Mouse (Mus musculus) neural tube, embryonic 15.5 days (tissue): ENCODE measurements around the gene Gak. TPM values are rescaled to one million over a fixed set of nuclear protein-coding genes. Genes with fewer than 3 reads are reported as not detected.

Experiments used
- ATAC-seq: fragments of 200-750 bp; cut with Nextera tagmentation; 2 replicates; pipeline ENCODE4 v1.8.0; 2017; ENCODE audit warnings: mild to moderate bottlenecking, moderate TSS enrichment, moderate library complexity; ENCODE audit not compliant: low FRiP score
- H3K27ac ChIP-seq: fragments of 300-500 bp; sonication (generic); replicated peaks from 2 replicates; pipeline ENCODE4 v1.5.1; 2015; ENCODE audit warnings: mild to moderate bottlenecking, inconsistent platforms
- H3K27me3 ChIP-seq: fragments of 300-500 bp; sonication (generic); replicated peaks from 2 replicates; pipeline ENCODE4 v1.6.1; 2015; ENCODE audit warnings: inconsistent platforms
- H3K36me3 ChIP-seq: fragments of 300-500 bp; sonication (generic); 2 replicates; pipeline ENCODE4 v1.6.1; 2015; ENCODE audit warnings: inconsistent platforms
- H3K4me1 ChIP-seq: fragments of 300-500 bp; sonication (generic); 2 replicates; pipeline ENCODE4 v1.6.1; 2015; ENCODE audit warnings: inconsistent platforms
- H3K4me2 ChIP-seq: fragments of 300-500 bp; sonication (generic); 2 replicates; pipeline ENCODE4 v1.6.1; 2015; ENCODE audit warnings: inconsistent platforms, mild to moderate bottlenecking, moderate library complexity
- H3K4me3 ChIP-seq: fragments of 300-500 bp; sonication (generic); replicated peaks from 2 replicates; pipeline ENCODE4 v1.5.1; 2015; ENCODE audit warnings: mild to moderate bottlenecking, inconsistent platforms
- H3K9ac ChIP-seq: fragments of 300-500 bp; sonication (generic); replicated peaks from 2 replicates; pipeline ENCODE4 v1.6.1; 2015; ENCODE audit warnings: mild to moderate bottlenecking, inconsistent platforms
- H3K9me3 ChIP-seq: fragments of 300-500 bp; sonication (generic); replicated peaks from 2 replicates; pipeline ENCODE4 v1.6.1; 2016; ENCODE audit warnings: inconsistent platforms
- WGBS: fragments of 180-500 bp; shearing (Covaris S2); methylation state at CpG from one replicate; pipeline ENCODE4 v1.1.7; 2015; ENCODE audit warnings: mixed read lengths; 5-methylcytosine and 5-hydroxymethylcytosine counted together
- polyA plus RNA-seq: library from polyadenylated mRNA; unstranded; fragments of >200 nt; fragmentation: Nextera tagmentation; extraction: Ambion mirVana; gene quantifications from 2 replicates; pipeline ENCODE4 v1.2.1, GENCODE M21; 2015

Gak gene
- polyA plus RNA-seq, 1 experiment from 2014 or later = 45.2 TPM

DNA sequence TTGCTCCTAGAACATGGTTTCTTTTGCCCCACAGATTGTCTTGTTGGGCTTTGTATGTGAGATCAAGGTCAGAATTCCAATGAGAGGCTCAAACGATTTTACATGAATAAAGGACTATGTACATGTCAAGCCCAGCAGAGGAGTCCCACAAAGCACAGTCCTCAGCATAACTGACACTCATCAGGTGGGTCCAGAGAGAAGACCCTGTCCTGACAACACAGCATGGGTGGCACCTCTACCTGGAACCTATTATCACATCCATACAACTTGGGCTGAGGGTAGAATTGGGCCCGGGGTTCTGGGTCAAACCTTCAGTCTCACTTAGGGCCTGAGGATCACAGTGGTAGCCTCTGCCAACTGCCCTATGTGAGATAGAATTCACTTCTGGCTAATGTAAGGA is 64.2 kb downstream of the Gak start:
- H3K9ac ChIP-seq = no peak overlapping the region
- H3K27ac ChIP-seq = no peak overlapping the region
- no peaks in the 10 kb centered on the region for H3K27me3 ChIP-seq
- no peaks in the 10 kb centered on the region for H3K4me1 ChIP-seq
- 97% methylated on average over 2 of the region's 2 CpGs for WGBS
- H3K4me2 ChIP-seq = no peak overlapping the region
- no peaks in the 10 kb centered on the region for H3K9me3 ChIP-seq
- peaks cover 36% of the 10 kb centered on the region for H3K36me3 ChIP-seq
- H3K4me3 ChIP-seq = no peak overlapping the region
- no peak for ATAC-seq

DNA sequence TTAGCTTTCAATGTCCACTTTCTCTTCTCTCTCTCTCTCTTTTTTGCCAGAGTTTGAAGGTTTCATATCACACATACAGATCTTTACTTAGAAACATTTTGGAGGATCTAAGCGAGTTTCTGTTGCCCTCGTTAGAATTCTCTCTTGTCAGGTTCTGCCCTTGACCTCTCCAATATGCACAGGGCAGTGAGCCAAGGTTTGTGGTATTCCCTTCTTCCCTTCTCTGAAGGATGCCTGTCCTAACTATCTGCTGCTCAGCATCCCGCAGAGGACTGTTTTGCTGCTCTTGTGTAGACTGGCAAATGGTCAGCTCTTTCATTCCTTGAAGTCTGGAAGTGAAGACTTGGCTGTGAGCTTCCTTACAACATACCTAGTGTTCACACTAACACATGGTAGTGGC is 65.2 kb downstream of the Gak start:
- no peak overlapping the region for H3K9ac ChIP-seq
- no peak overlapping the region for H3K27ac ChIP-seq
- no peak overlapping the region for H3K4me3 ChIP-seq
- H3K36me3 ChIP-seq = peaks cover 26% of the 10 kb centered on the region
- no peaks in the 10 kb centered on the region for H3K27me3 ChIP-seq
- H3K4me2 ChIP-seq = no peak overlapping the region
- H3K9me3 ChIP-seq = no peaks in the 10 kb centered on the region
- H3K4me1 ChIP-seq = no peaks in the 10 kb centered on the region
- no peak for ATAC-seq
- 92% methylated on average over 3 of the region's 3 CpGs for WGBS

DNA sequence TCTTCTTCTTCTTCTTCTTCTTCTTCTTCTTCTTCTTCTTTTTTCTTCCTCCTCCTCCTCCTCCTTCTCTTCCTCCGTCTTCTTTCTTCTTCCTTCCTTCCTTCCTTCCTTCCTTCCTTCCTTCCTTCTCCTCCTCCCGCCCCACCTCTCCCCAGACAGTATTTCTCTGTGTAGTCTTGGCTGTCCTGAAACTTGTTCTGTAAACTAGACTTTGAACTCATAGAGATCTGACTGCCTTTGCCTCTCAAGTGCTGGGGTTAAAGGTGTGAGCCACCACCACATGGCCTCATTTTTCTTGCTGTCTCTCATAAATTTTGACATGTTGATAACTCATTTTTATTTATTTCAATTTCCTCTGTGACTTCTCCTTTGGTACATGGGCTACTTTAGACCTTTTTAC is 67.1 kb downstream of the Gak start:
- H3K4me3 ChIP-seq = no peak overlapping the region
- H3K4me2 ChIP-seq = no peak overlapping the region
- no peak for ATAC-seq
- H3K36me3 ChIP-seq = peaks cover 7% of the 10 kb centered on the region
- H3K4me1 ChIP-seq = no peaks in the 10 kb centered on the region
- WGBS = 90% methylated on average over 2 of the region's 2 CpGs
- H3K9ac ChIP-seq = no peak overlapping the region
- no peaks in the 10 kb centered on the region for H3K9me3 ChIP-seq
- H3K27ac ChIP-seq = no peak overlapping the region
- H3K27me3 ChIP-seq = no peaks in the 10 kb centered on the region

DNA sequence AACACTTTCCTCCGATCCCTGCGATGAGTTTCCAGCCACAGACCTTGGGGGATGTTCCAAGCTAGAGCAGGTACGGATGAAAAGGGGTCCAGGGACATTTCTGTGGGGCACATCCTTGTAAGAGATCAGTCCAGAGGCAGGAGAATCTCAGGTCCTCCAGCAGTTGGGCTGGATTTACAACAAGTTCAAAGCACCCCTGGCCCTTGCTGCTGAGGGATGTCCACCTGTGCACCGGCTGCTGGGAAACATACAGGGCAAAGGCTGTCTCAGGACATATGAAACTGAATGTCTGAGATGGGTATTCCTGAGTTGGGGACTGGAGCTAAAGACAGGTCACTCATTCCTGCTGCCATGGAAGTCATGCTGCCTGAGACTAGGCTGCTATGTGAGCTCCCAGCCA is 72.6 kb downstream of the Gak start:
- H3K9ac ChIP-seq = no peak overlapping the region
- 84% methylated on average over 4 of the region's 4 CpGs for WGBS
- H3K36me3 ChIP-seq = no peaks in the 10 kb centered on the region

DNA sequence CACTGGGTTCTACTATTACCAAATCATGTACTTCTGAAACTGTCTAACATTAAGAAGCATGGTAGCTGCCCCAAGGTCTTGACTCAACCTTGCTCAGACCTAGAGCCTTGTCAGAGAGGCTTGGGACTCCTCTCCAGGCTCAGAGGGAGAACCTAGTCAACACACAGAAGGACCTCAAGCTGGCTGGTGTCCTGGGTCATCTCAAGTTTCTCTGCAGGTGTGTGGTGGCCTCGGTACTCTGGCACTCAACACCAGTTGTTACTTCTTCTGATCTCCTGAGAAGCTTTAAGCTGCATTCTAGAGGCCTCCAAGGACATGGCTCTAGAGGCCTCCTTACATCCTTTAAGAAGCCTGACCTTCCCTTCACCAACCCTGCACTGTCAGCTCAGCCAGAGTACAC is 75.5 kb downstream of the Gak start:
- peaks cover 15% of the 10 kb centered on the region for H3K4me1 ChIP-seq
- WGBS = 79% methylated on average over 1 of the region's 1 CpGs
- ATAC-seq = no peak
- H3K4me3 ChIP-seq = no peak overlapping the region
- H3K9ac ChIP-seq = no peak overlapping the region
- no peaks in the 10 kb centered on the region for H3K36me3 ChIP-seq
- no peaks in the 10 kb centered on the region for H3K9me3 ChIP-seq
- no peak overlapping the region for H3K27ac ChIP-seq
- H3K4me2 ChIP-seq = no peak overlapping the region
- H3K27me3 ChIP-seq = peaks cover 21% of the 10 kb centered on the region

More for the DNA sequence above, 72.6 kb downstream of the Gak start:
- H3K9me3 ChIP-seq = no peaks in the 10 kb centered on the region
- H3K27me3 ChIP-seq = peaks cover 7% of the 10 kb centered on the region; the same call in 1 of the 2 replicates
- H3K4me1 ChIP-seq = no peaks in the 10 kb centered on the region
- no peak overlapping the region for H3K27ac ChIP-seq
- H3K4me2 ChIP-seq = no peak overlapping the region
- H3K4me3 ChIP-seq = no peak overlapping the region
- no peak for ATAC-seq

DNA sequence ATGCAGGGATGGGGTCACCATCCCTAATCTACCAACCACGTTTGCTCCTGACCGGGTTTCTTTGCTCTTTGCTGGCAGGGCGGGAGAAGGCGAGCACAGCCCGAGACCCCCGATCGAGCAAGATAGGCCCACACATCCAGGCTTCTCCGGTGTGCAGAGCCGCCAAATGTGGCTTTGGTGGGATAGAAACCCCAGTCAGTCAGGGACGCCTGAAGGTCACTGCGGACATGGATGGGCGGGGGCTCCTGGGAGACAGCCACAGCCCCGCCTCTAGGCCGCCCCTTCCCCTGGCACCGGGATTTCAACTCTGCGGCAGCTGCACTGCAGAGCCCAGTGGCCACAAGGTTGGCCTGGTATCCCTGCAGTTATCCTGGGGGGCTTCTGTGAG is 79.4 kb downstream of the Gak start:
- Histone ChIP-seq H3K4me1 (peaks cover 34% of the 10 kb centered on the region), H3K9ac (peak overlapping the region; percentile 64), H3K9me3 (no peaks in the 10 kb centered on the region), H3K27ac (peak overlapping the region; percentile 87), H3K4me3 (peak overlapping the region; percentile 55), H3K4me2 (peak overlapping the region; percentile 76), H3K36me3 (peaks cover under 1% of the 10 kb centered on the region; the same call in 1 of the 2 replicates), H3K27me3 (peaks cover 28% of the 10 kb centered on the region)
- WGBS = 1% methylated on average over 16 of the region's 16 CpGs
- peak; percentile 81 for ATAC-seq

DNA sequence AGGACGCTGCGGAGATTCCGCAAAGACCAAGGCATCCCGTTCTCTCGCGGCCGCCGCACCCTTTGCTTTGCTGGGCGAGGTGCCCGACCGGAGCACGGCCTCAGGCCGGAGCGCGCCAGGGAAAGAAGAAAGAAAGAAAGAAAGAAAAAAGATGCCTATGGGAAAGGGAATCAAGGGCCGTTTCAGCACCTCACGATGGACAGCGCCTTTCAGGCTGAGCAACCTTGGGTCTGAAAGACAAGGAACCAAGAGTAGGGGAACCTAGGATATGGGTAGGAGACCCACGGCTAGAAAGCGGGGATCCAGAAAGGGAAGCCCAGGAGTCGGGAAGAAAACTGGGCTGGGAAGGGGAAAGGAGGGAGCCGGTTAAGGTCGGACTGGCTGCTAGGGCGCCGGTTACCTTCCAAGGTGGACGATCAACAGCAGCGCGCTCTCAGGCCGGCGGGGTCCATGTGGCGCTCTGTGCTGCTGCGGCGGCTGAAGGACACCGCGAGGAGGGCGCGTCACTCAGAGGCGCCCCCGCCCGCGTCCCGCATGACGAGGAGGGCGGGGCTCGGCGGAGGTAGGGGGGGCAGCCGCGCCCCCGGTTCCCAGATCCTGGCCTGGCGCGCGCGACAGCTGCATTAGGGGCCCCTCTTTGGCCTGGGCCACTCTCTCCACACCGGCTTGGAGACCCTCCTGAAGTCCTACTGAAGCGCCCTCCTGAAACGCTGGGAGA is 79.9 kb downstream of the Gak start, which contains the start of gene Cplx1:
TSS of gene Cplx1 (minus strand) at position 536 of the 718 bp plus-strand sequence.
- H3K36me3 ChIP-seq = peaks cover 5% of the 10 kb centered on the region; the same call in 1 of the 2 replicates
- no peaks in the 10 kb centered on the region for H3K9me3 ChIP-seq
- ATAC-seq = peak; percentile 96
- peaks cover 25% of the 10 kb centered on the region for H3K27me3 ChIP-seq
- peak within 1 kb of the TSS; percentile 76 for H3K4me2 ChIP-seq
- peaks cover 34% of the 10 kb centered on the region for H3K4me1 ChIP-seq
- H3K27ac ChIP-seq = peak within 1 kb of the TSS; percentile 87
- H3K9ac ChIP-seq = peak within 1 kb of the TSS; percentile 64
- H3K4me3 ChIP-seq = peak within 1 kb of the TSS; percentile 55
- WGBS = under 1% methylated on average over 47 of the region's 56 CpGs

DNA sequence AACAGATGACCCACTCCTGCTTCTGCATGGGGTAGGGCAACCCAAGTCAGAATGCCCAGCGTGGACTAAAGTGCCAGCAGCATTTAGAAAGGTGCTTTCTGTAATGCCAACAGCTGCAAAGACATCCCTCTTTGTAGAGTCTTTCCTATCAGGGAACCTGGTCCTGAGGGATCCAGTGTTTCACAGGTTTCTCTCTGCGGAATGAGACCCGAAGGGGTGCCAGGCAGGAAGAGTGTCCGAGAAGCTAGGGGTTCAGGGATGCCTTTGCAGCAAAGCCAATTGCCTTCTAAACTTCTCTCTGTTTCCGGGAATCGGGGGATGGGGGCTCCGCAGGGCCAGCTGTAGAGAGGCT is 80.4 kb downstream of the Gak start:
- Histone ChIP-seq H3K4me1 (peaks cover 34% of the 10 kb centered on the region), H3K4me2 (peak overlapping the region; percentile 76), H3K36me3 (peaks cover 5% of the 10 kb centered on the region; the same call in 1 of the 2 replicates), H3K27ac (peak overlapping the region; percentile 87), H3K27me3 (peaks cover 21% of the 10 kb centered on the region), H3K4me3 (peak overlapping the region; percentile 55), H3K9ac (peak overlapping the region; percentile 64), H3K9me3 (no peaks in the 10 kb centered on the region)
- 11% methylated on average over 7 of the region's 7 CpGs for WGBS
- peak; percentile 7; the same call in 1 of the 2 replicates for ATAC-seq

DNA sequence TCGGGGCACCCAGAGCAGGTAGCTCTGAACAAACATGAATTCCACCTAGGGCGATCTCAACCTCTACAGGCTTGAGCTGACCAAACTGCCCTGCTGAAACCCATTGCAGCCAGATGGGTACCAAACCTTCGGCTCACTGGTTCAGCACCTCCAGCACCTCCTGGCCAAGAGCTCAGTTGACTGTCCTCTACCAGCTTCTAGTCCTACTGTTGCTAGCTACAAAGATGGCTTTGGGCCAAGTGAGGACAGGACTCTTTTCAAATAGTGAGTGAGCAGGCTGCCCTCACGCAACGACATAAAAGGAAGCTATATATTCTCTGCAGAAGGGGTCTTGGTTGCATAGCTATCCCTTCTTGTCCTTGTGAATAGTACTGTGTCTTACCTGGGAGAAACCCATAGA is 81.9 kb downstream of the Gak start:
- no peaks in the 10 kb centered on the region for H3K9me3 ChIP-seq
- peak overlapping the region; percentile 76 for H3K4me2 ChIP-seq
- 90% methylated on average over 5 of the region's 5 CpGs for WGBS
- H3K9ac ChIP-seq = no peak overlapping the region
- no peak for ATAC-seq
- H3K27me3 ChIP-seq = peaks cover 21% of the 10 kb centered on the region
- H3K4me3 ChIP-seq = no peak overlapping the region
- H3K36me3 ChIP-seq = peaks cover 11% of the 10 kb centered on the region
- peaks cover 34% of the 10 kb centered on the region for H3K4me1 ChIP-seq
- no peak overlapping the region for H3K27ac ChIP-seq

DNA sequence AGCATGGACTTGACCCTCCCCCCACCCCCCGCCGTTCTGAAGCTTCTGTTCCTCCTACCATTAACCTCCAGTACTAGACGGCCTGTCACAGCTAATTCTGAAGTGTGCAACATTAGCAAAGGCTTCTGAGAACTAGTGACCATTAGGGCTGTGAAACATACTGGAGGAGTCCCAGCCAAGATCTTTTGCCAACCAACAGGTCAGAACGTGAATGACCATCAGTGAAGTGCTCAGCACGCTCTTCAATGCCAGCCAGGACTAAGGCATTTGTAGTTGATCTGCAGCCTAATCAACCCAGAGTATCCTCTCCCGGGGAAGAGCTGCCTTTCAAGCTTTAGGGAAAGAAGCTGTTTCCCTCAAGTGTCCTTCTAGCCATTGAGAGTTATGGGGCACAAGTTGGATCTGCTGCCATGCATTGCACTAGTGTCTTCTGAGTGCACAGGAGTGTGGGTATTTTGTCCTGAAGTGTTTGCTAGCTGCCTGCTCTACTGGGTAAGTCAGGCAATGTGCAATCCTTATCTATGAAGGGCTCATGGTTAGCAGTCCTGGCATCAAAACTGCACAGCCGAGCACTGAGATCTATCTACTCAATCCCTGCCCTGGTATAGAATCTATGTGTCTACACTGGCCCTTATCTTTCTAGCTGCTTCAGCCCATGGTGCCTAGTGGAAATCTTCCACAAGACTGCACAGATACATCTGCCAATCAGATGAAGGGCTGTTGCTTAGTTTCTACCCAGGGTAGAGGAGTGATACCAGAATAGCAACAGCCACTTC is 85.9 kb downstream of the Gak start:
- 73% methylated on average over 7 of the region's 7 CpGs for WGBS
- Histone ChIP-seq H3K27ac (no peak overlapping the region), H3K9me3 (no peaks in the 10 kb centered on the region), H3K27me3 (peaks cover 4% of the 10 kb centered on the region; the same call in 1 of the 2 replicates), H3K36me3 (peaks cover 24% of the 10 kb centered on the region), H3K4me3 (no peak overlapping the region), H3K4me2 (no peak overlapping the region), H3K4me1 (peaks cover 16% of the 10 kb centered on the region), H3K9ac (no peak overlapping the region)
- no peak for ATAC-seq

DNA sequence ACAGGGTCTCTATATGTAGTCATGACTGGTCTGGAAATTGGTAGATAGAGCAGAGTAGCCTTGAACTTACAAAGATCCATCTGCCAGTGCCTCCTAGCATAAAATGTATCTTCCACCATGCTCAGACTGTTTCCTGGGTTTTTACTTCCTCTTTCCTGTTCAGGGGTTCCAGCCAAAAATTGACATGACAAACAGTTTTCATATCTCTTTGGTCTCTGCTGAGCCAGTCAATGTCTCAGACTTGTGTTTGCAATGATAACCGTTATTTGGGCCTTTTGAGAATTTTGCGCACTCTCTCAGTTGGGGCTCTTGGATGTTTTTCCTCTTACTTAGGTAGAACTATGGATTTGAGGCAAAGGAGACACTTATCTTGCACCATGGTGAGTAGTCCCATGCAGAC is 95.4 kb downstream of the Gak start:
- peaks cover 5% of the 10 kb centered on the region; the same call in 1 of the 2 replicates for H3K9me3 ChIP-seq
- 97% methylated on average over 2 of the region's 2 CpGs for WGBS

DNA sequence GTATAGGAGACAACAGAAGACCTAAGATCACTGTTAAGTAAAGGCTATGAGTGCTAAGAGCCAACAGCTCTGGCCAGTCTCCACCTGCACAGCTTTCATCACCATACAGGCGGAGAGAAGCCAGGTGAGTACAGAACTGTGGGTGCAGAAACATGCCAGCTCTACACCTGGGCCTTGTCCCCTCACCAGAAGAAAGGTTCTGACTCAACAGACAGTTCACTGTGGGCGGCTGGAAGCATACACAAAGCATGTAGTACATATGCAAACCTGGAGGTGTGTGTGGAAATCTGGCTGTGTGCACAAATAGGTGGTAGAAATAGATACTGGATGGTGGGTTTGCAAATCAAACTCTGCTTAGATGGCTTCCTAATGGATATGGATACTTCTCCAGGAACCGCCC is 107.0 kb downstream of the Gak start:
- Histone ChIP-seq H3K4me2 (no peak overlapping the region), H3K4me1 (no peaks in the 10 kb centered on the region), H3K9ac (no peak overlapping the region), H3K4me3 (no peak overlapping the region), H3K9me3 (no peaks in the 10 kb centered on the region), H3K27ac (no peak overlapping the region), H3K27me3 (no peaks in the 10 kb centered on the region), H3K36me3 (peaks cover 42% of the 10 kb centered on the region)
- no peak for ATAC-seq
- 90% methylated on average over 3 of the region's 3 CpGs for WGBS

More for the DNA sequence above, 95.4 kb downstream of the Gak start:
- no peaks in the 10 kb centered on the region for H3K27me3 ChIP-seq
- ATAC-seq = no peak
- H3K4me2 ChIP-seq = no peak overlapping the region
- H3K4me1 ChIP-seq = no peaks in the 10 kb centered on the region
- no peak overlapping the region for H3K27ac ChIP-seq
- H3K36me3 ChIP-seq = peaks cover 21% of the 10 kb centered on the region
- H3K9ac ChIP-seq = no peak overlapping the region
- H3K4me3 ChIP-seq = no peak overlapping the region
